Mouse (Mus musculus) telencephalon, adult 2 months (tissue): ENCODE measurements around the gene Galnt15.
A peak's percentile ranks its signal among the peaks of the same experiment; 100 is the strongest.

Experiments used
- DNase-seq: peaks from one replicate; pipeline ENCODE4 v3.0.0-alpha.2; 2011; ENCODE audit warnings: low read depth, low spot score

The Galnt15 gene

GRCm38 (mm10) chr14:32028681-32029091, at the start of gene Galnt15:
Gene Galnt15 (plus strand): TSS chr14:32028989.
- no peak for DNase-seq

GRCm38 (mm10) chr14:31994021-31994420, 34.8 kb upstream of the Galnt15 start:
- no peak for DNase-seq

GRCm38 (mm10) chr14:32000941-32001340, 27.8 kb upstream of the Galnt15 start:
- DNase-seq: no peak

- peak; percentile 92 for DNase-seq
These were observed 26.1 kb upstream of the Galnt15 start for GRCm38 (mm10) chr14:32002502-32003338.

- DNase-seq: no peak
These were observed 24.7 kb upstream of the Galnt15 start for GRCm38 (mm10) chr14:32003904-32004596.

- DNase-seq: no peak
These were observed 23.0 kb upstream of the Galnt15 start for GRCm38 (mm10) chr14:32005673-32006261.

- DNase-seq: no peak
These were observed 21.0 kb upstream of the Galnt15 start for GRCm38 (mm10) chr14:32007654-32008335.

- no peak for DNase-seq
These were observed 19.1 kb upstream of the Galnt15 start for GRCm38 (mm10) chr14:32009715-32010114.

GRCm38 (mm10) chr14:32011547-32012304, 17.1 kb upstream of the Galnt15 start:
- DNase-seq: no peak

- no peak for DNase-seq
These were observed 13.5 kb upstream of the Galnt15 start for GRCm38 (mm10) chr14:32015131-32015770.

GRCm38 (mm10) chr14:32016466-32016865, 12.3 kb upstream of the Galnt15 start:
- DNase-seq: no peak

GRCm38 (mm10) chr14:32016921-32017320, 11.9 kb upstream of the Galnt15 start:
- peak; percentile 87 for DNase-seq

- DNase-seq: no peak
These were observed 11.3 kb upstream of the Galnt15 start for GRCm38 (mm10) chr14:32017448-32017847.

GRCm38 (mm10) chr14:32019091-32019490, 9.7 kb upstream of the Galnt15 start:
- no peak for DNase-seq

GRCm38 (mm10) chr14:32021967-32022366, 6.8 kb upstream of the Galnt15 start:
- peak; percentile 44 for DNase-seq

GRCm38 (mm10) chr14:32022450-32022849, 6.3 kb upstream of the Galnt15 start:
- no peak for DNase-seq

- DNase-seq: no peak
These were observed 4.9 kb upstream of the Galnt15 start for GRCm38 (mm10) chr14:32023891-32024290.

- no peak for DNase-seq
These were observed 1.6 kb upstream of the Galnt15 start for GRCm38 (mm10) chr14:32027218-32027617.

GRCm38 (mm10) chr14:32029411-32029992, 713 bp downstream of the Galnt15 start:
- no peak for DNase-seq

GRCm38 (mm10) chr14:32030073-32030472, 1.3 kb downstream of the Galnt15 start:
- no peak for DNase-seq
